Mouse (Mus musculus) pancreas, adult 10 weeks (tissue): Measurements from ENCODE around the gene Rnaset2b. TPM values are rescaled to one million over a fixed set of nuclear protein-coding genes. Genes with fewer than 3 reads are reported as not detected.

Experiments
- polyA plus RNA-seq: library from polyadenylated mRNA; stranded (reverse); fragments of 350-450 nt; fragmentation: Illumina TruSeq; extraction: RNeasy Lipid Tissue Mini Kit (QIAGEN cat#74804); gene quantifications from one replicate; pipeline ENCODE4 v1.2.3, GENCODE M21; 2015; ENCODE audit warnings: low read depth, low replicate concordance; ENCODE audit not compliant: insufficient read depth

The Rnaset2b gene
- polyA plus RNA-seq, result 75.1 TPM

DNA sequence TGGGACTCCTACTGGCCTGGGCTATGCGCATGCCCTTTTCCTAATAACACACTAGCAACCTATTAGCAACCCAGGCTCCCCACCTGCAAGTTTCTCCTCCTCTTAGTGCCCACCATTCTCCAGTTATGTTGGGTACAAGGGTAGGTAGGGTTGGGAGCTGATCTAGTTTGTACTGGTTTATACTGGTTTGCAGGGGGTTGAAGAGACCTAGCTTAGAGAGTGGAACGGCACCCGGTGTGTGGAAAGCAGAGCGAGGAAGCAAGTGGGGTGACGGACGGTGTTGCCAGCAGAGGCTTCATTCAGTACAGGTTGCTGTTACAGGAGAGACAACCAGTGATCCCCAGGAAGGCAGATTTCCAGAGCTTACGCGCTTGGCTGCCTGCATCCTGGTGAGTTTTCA, at the start of gene Rnaset2b:
Rnaset2b (plus strand) TSS at position 301 of the 400 bp plus-strand sequence.

DNA sequence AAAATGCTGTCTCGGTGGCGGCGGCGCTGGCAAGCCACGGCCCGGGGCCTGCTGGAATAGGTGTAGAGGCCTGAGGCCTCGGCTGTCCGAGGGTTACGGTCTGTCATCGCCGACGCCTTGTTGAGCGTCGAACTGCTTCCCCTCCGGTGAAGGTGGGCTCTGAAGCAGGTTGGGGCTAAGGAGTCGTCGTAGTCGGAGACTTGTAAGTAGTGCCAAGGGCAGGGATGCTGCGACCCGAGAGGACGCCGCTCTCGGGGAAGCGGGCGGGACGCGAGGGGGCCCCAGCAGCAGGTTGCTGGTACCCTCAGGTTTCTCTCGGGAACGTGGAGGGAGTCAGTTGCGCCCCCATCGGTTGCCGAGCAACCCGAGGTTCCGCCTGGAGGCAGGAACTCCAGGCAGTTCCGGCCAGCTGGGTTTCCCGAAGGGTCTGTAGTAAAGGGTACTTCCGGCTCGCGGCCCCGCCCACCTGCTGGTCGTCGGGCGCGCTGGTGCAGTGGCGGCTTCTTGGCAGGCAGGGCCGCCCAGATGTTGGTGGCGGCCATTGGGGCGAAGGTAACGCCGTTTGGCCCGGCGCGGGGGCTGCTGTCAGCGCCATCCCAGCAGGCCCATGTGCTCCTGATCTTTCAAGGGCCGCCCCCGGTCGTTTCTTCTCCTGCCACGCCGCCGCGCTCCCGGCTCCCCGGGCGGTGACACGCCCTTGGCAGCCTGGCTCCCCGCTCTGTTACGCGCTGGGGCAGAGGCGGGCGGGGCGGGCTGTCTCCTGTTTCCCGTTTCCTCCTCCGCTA, 22.3 kb upstream of the Rnaset2b start, which contains the start of gene Rsph3b:
Rsph3b (minus strand) TSS at position 699 of the 785 bp plus-strand sequence.

DNA sequence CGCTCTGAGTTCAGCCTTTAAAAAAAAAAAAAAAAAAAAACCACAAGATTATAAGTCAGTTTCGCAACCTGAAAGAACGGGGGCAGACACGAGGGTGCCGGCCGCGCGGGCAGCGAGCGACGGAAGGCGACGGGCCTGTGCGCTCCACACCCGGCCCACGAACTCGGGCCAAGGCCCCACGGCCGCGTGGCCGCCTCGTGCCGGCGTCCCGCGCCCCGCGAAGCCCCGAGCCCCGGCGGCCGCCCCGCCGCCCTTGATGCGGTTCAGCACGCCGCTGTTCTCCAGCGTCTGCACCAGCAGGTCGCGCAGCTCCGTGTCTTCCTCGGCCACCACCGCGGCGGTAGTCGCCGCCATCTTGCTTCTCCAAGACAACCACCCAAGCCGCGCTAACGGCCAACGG, 9.7 kb upstream of the Rnaset2b start, which contains the start of gene Tagap1:
Tagap1 (minus strand) TSS at position 381 of the 400 bp plus-strand sequence.

DNA sequence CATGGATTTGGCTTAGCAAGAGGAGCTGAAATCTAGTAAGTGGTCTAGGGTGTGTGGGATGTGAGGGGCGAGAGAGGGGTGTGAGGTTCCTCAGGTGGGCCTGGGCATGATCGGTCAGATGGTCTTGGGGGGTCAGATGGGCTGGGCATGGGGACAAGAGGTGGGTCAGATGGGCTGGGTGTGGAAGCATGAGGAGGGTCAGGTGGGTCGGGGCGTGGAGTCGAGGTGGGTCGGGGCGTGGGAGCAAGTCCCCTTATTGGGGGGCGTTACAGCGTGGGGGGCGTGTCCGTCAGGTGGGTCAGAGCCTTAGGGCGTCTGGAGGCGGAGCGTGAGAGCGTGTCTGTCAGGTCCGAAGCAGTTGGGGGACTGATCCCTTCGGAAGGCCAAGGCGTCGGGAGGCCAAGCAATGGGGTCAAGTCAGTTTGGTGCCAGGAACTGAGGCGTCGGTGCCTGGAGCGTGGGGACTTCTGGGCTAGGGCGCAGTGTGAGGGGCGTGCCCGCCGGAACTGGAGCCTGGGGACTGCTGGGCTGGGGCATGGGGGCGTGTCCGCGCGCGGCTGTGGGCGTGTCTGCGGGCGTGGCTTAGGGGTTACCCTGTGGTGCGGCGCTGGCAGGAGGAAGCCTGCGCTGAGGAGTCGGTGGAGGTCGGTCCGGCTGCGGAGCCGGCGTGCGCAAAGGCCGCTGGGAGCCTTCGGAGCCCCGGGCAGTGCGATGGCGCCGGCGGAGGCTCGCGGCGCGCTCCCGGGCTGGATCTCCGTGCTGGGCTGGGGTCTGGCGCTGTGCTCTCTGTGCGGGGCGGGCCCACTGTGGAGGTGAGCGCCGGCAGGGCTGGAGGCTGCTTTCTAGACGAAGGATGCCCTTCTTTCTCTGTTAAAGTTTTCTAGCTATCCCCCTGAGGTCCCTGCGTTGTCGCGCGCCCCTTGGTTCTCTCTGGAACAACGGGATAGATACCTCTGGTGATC, 8.1 kb downstream of the Rnaset2b start, which contains the start of gene Gm49721:
Gm49721 (plus strand) TSS at position 618 of the 962 bp plus-strand sequence.

DNA sequence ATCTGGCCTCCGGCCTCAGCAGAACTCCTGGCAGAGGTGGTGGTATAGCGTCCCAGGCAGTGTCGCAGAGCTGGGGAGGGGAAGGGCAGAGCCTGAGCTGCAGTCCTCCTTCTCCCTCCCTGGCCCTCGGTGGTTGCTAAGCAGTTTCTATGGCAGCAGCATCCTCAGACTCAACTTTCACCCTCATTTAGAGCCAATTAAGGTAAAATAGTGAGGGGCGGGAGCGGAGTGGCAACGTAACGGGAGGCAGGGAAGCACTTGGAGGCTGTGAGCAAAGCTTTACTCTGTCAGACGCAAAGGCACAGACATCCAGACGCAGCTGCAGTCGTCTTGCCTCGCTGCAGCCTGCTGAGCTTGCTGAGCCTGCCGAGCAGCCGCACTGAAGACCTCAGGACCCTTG, 54.8 kb downstream of the Rnaset2b start, which contains the start of gene Gm1604a:
Gm1604a (plus strand) TSS at position 312 of the 400 bp plus-strand sequence.

Other genes with a start within 250 kb of the Rnaset2b start
- 13.5 TPM for gene Ezr, start 187.8 kb upstream of the Rnaset2b start, polyA plus RNA-seq
- gene Rsph3b, start 22.0 kb upstream of the Rnaset2b start, polyA plus RNA-seq, result 14.0 TPM
- gene Tagap1, start 9.5 kb upstream of the Rnaset2b start, polyA plus RNA-seq, result 8.9 TPM
- not detected for gene Gm49721, start 8.3 kb downstream of the Rnaset2b start, polyA plus RNA-seq
- not detected for gene Gm1604a, start 54.9 kb downstream of the Rnaset2b start, polyA plus RNA-seq
- 5.1 TPM for gene Rps6ka2, start 199.5 kb downstream of the Rnaset2b start, polyA plus RNA-seq